Mouse (Mus musculus) neural tube, embryonic 12.5 days (tissue): ENCODE results near the gene Krtap11-1. TPM values are rescaled to one million over a fixed set of nuclear protein-coding genes. Genes with fewer than 3 reads are reported as not detected.

Source experiments
- ATAC-seq: fragments of 200-750 bp; cut with Nextera tagmentation; 2 replicates; pipeline ENCODE4 v1.8.0; 2017; ENCODE audit warnings: low read depth, mild to moderate bottlenecking, moderate TSS enrichment, moderate library complexity; ENCODE audit not compliant: low FRiP score
- H3K27ac ChIP-seq: fragments of 300-500 bp; sonication (generic); 2 replicates; pipeline ENCODE4 v1.5.1; 2016
- H3K27me3 ChIP-seq: fragments of 300-500 bp; sonication (generic); replicated peaks from 2 replicates; pipeline ENCODE4 v1.6.1; 2016; ENCODE audit warnings: mild to moderate bottlenecking
- H3K36me3 ChIP-seq: fragments of 300-500 bp; sonication (generic); 2 replicates; pipeline ENCODE4 v1.6.1; 2016; ENCODE audit warnings: mild to moderate bottlenecking
- H3K4me1 ChIP-seq: fragments of 300-500 bp; sonication (generic); 2 replicates; pipeline ENCODE4 v1.6.1; 2016
- H3K4me2 ChIP-seq: fragments of 300-500 bp; sonication (generic); replicated peaks from 2 replicates; pipeline ENCODE4 v1.6.1; 2016; ENCODE audit warnings: mild to moderate bottlenecking
- H3K4me3 ChIP-seq: fragments of 300-500 bp; sonication (generic); 2 replicates; pipeline ENCODE4 v1.5.1; 2016
- H3K9ac ChIP-seq: fragments of 300-500 bp; sonication (generic); 2 replicates; pipeline ENCODE4 v1.6.1; 2016; ENCODE audit warnings: mild to moderate bottlenecking
- H3K9me3 ChIP-seq: fragments of 300-500 bp; sonication (generic); 2 replicates; pipeline ENCODE4 v1.6.1; 2016; ENCODE audit warnings: mild to moderate bottlenecking
- WGBS: fragments of 180-500 bp; shearing (Covaris S2); methylation state at CpG from one replicate; pipeline ENCODE4 v1.1.7; 2016; 5-methylcytosine and 5-hydroxymethylcytosine counted together
- polyA plus RNA-seq: library from polyadenylated mRNA; unstranded; fragments of >200 nt; fragmentation: Nextera tagmentation; extraction: Ambion mirVana; gene quantifications from 2 replicates; pipeline ENCODE4 v1.2.1, GENCODE M21; 2016

The Krtap11-1 gene
- polyA plus RNA-seq, result not detected in 2 replicates

- Histone ChIP-seq H3K36me3 (no peaks in the 10 kb centered on the region), H3K4me3 (no peak within 1 kb of the TSS), H3K9ac (no peak within 1 kb of the TSS), H3K27me3 (no peaks in the 10 kb centered on the region), H3K9me3 (no peaks in the 10 kb centered on the region), H3K27ac (no peak within 1 kb of the TSS), H3K4me1 (no peaks in the 10 kb centered on the region), H3K4me2 (no peak within 1 kb of the TSS)
- 94% methylated on average over 5 of the region's 5 CpGs for WGBS
- ATAC-seq, result no peak
Observed at GRCm38 (mm10) chr16:89571083-89571482, at the start of gene Krtap11-1. Gene Krtap11-1, minus strand, starts transcription at chr16:89571183.

- WGBS, result 90% methylated on average over 7 of the region's 7 CpGs
- H3K36me3 ChIP-seq, result no peaks in the 10 kb centered on the region
- ATAC-seq, result no peak
- H3K4me3 ChIP-seq, result no peak overlapping the region
- H3K27ac ChIP-seq, result no peak overlapping the region
- no peak overlapping the region for H3K9ac ChIP-seq
- no peak overlapping the region for H3K4me2 ChIP-seq
- no peaks in the 10 kb centered on the region for H3K4me1 ChIP-seq
- no peaks in the 10 kb centered on the region for H3K9me3 ChIP-seq
- no peaks in the 10 kb centered on the region for H3K27me3 ChIP-seq
Observed at GRCm38 (mm10) chr16:89618190-89618589, 47.2 kb upstream of the Krtap11-1 start.

- Histone ChIP-seq H3K36me3 (no peaks in the 10 kb centered on the region), H3K4me2 (no peak overlapping the region), H3K27me3 (no peaks in the 10 kb centered on the region), H3K27ac (no peak overlapping the region), H3K4me1 (no peaks in the 10 kb centered on the region), H3K9me3 (no peaks in the 10 kb centered on the region), H3K4me3 (no peak overlapping the region), H3K9ac (no peak overlapping the region)
- WGBS, result 73% methylated on average over 3 of the region's 3 CpGs
- no peak for ATAC-seq
Observed at GRCm38 (mm10) chr16:89617251-89617650, 46.3 kb upstream of the Krtap11-1 start.

- Histone ChIP-seq H3K4me3 (no peak overlapping the region), H3K9me3 (no peaks in the 10 kb centered on the region), H3K9ac (no peak overlapping the region), H3K36me3 (no peaks in the 10 kb centered on the region), H3K27me3 (no peaks in the 10 kb centered on the region), H3K4me1 (no peaks in the 10 kb centered on the region), H3K27ac (no peak overlapping the region), H3K4me2 (no peak overlapping the region)
- no peak for ATAC-seq
- 87% methylated on average over 12 of the region's 12 CpGs for WGBS
Observed at GRCm38 (mm10) chr16:89613726-89614125, 42.7 kb upstream of the Krtap11-1 start.

GRCm38 (mm10) chr16:89608791-89609185, 37.8 kb upstream of the Krtap11-1 start:
- no peaks in the 10 kb centered on the region for H3K4me1 ChIP-seq
- H3K27ac ChIP-seq, result no peak overlapping the region
- no peak overlapping the region for H3K4me2 ChIP-seq
- H3K4me3 ChIP-seq, result no peak overlapping the region
- H3K27me3 ChIP-seq, result no peaks in the 10 kb centered on the region
- no peaks in the 10 kb centered on the region for H3K36me3 ChIP-seq
- no peak overlapping the region for H3K9ac ChIP-seq
- ATAC-seq, result no peak
- WGBS, result 73% methylated on average over 4 of the region's 4 CpGs
- no peaks in the 10 kb centered on the region for H3K9me3 ChIP-seq

- no peak overlapping the region for H3K27ac ChIP-seq
- no peak overlapping the region for H3K4me3 ChIP-seq
- H3K9ac ChIP-seq, result no peak overlapping the region
- no peak for ATAC-seq
- H3K36me3 ChIP-seq, result no peaks in the 10 kb centered on the region
- H3K4me1 ChIP-seq, result no peaks in the 10 kb centered on the region
- H3K4me2 ChIP-seq, result no peak overlapping the region
- no peaks in the 10 kb centered on the region for H3K27me3 ChIP-seq
- H3K9me3 ChIP-seq, result no peaks in the 10 kb centered on the region
- WGBS, result 94% methylated on average over 12 of the region's 12 CpGs
Observed at GRCm38 (mm10) chr16:89608161-89608790, 37.3 kb upstream of the Krtap11-1 start.

- WGBS, result 89% methylated on average over 3 of the region's 3 CpGs
- no peaks in the 10 kb centered on the region for H3K27me3 ChIP-seq
- H3K36me3 ChIP-seq, result no peaks in the 10 kb centered on the region
- H3K4me2 ChIP-seq, result no peak overlapping the region
- ATAC-seq, result no peak
- no peaks in the 10 kb centered on the region for H3K9me3 ChIP-seq
- no peak overlapping the region for H3K9ac ChIP-seq
- no peak overlapping the region for H3K27ac ChIP-seq
- H3K4me3 ChIP-seq, result no peak overlapping the region
- H3K4me1 ChIP-seq, result no peaks in the 10 kb centered on the region
Observed at GRCm38 (mm10) chr16:89606951-89607350, 36.0 kb upstream of the Krtap11-1 start.

- ATAC-seq, result no peak
- H3K9ac ChIP-seq, result no peak overlapping the region
- H3K4me1 ChIP-seq, result 0 out of 2 replicates have a peak, but pooled peaks cover 6% of the 10 kb centered on the region
- H3K9me3 ChIP-seq, result no peaks in the 10 kb centered on the region
- 76% methylated on average over 3 of the region's 3 CpGs for WGBS
- no peaks in the 10 kb centered on the region for H3K27me3 ChIP-seq
- no peaks in the 10 kb centered on the region for H3K36me3 ChIP-seq
- no peak overlapping the region for H3K27ac ChIP-seq
- H3K4me2 ChIP-seq, result no peak overlapping the region
- no peak overlapping the region for H3K4me3 ChIP-seq
Observed at GRCm38 (mm10) chr16:89587209-89587608, 16.2 kb upstream of the Krtap11-1 start.

GRCm38 (mm10) chr16:89585604-89586508, 14.9 kb upstream of the Krtap11-1 start:
- no peak overlapping the region for H3K9ac ChIP-seq
- ATAC-seq, result peak; percentile 51
- no peak overlapping the region for H3K27ac ChIP-seq
- H3K4me2 ChIP-seq, result no peak overlapping the region
- no peaks in the 10 kb centered on the region for H3K9me3 ChIP-seq
- no peaks in the 10 kb centered on the region for H3K27me3 ChIP-seq
- H3K36me3 ChIP-seq, result no peaks in the 10 kb centered on the region
- H3K4me3 ChIP-seq, result no peak overlapping the region
- 70% methylated on average over 9 of the region's 9 CpGs for WGBS
- H3K4me1 ChIP-seq, result 0 out of 2 replicates have a peak, but pooled peaks cover 6% of the 10 kb centered on the region

GRCm38 (mm10) chr16:89581658-89582057, 10.7 kb upstream of the Krtap11-1 start:
- 92% methylated on average over 2 of the region's 2 CpGs for WGBS
- H3K9me3 ChIP-seq, result no peaks in the 10 kb centered on the region

GRCm38 (mm10) chr16:89570516-89570915, 467 bp downstream of the Krtap11-1 start:
- no peaks in the 10 kb centered on the region for H3K9me3 ChIP-seq
- no peak overlapping the region for H3K4me3 ChIP-seq
- ATAC-seq, result no peak
- H3K27me3 ChIP-seq, result no peaks in the 10 kb centered on the region
- 93% methylated on average over 9 of the region's 9 CpGs for WGBS
- no peaks in the 10 kb centered on the region for H3K4me1 ChIP-seq
- H3K4me2 ChIP-seq, result no peak overlapping the region
- H3K9ac ChIP-seq, result no peak overlapping the region
- H3K27ac ChIP-seq, result no peak overlapping the region
- no peaks in the 10 kb centered on the region for H3K36me3 ChIP-seq

More at GRCm38 (mm10) chr16:89581658-89582057, 10.7 kb upstream of the Krtap11-1 start:
- no peaks in the 10 kb centered on the region for H3K27me3 ChIP-seq
- H3K36me3 ChIP-seq, result no peaks in the 10 kb centered on the region
- 0 out of 2 replicates have a peak, but pooled peaks cover 6% of the 10 kb centered on the region for H3K4me1 ChIP-seq
- H3K27ac ChIP-seq, result no peak overlapping the region
- H3K4me3 ChIP-seq, result no peak overlapping the region
- H3K4me2 ChIP-seq, result no peak overlapping the region
- no peak overlapping the region for H3K9ac ChIP-seq
- ATAC-seq, result no peak

- ATAC-seq, result no peak
- WGBS, result 80% methylated on average over 6 of the region's 6 CpGs
- no peaks in the 10 kb centered on the region for H3K4me1 ChIP-seq
Observed at GRCm38 (mm10) chr16:89569136-89569535, 1.8 kb downstream of the Krtap11-1 start.

More at GRCm38 (mm10) chr16:89569136-89569535, 1.8 kb downstream of the Krtap11-1 start:
- H3K4me3 ChIP-seq, result no peak overlapping the region
- no peak overlapping the region for H3K9ac ChIP-seq
- H3K27ac ChIP-seq, result no peak overlapping the region
- H3K36me3 ChIP-seq, result no peaks in the 10 kb centered on the region
- no peaks in the 10 kb centered on the region for H3K9me3 ChIP-seq
- H3K27me3 ChIP-seq, result no peaks in the 10 kb centered on the region
- no peak overlapping the region for H3K4me2 ChIP-seq
